Mouse (Mus musculus) hindbrain, embryonic 15.5 days (tissue): ENCODE measurements around the gene Mapk3. TPM values are rescaled to one million over a fixed set of nuclear protein-coding genes. Genes with fewer than 3 reads are reported as not detected.
A peak's percentile ranks its signal among the peaks of the same experiment; 100 is the strongest.
"Not testable (repeated sequence)": the region's sequence is repeated elsewhere in the genome, so short reads cannot be mapped to it uniquely, and the experiment has no call there.

ENCODE experiments used
- ATAC-seq: fragments of 200-750 bp; cut with Nextera tagmentation; 2 replicates; pipeline ENCODE4 v1.8.0; 2017; ENCODE audit warnings: low read depth, moderate number of reproducible peaks, moderate TSS enrichment; ENCODE audit not compliant: low FRiP score
- H3K27ac ChIP-seq: fragments of 300-500 bp; sonication (generic); replicated peaks from 2 replicates; pipeline ENCODE4 v1.5.1; 2015; ENCODE audit warnings: mild to moderate bottlenecking, inconsistent platforms
- H3K27me3 ChIP-seq: fragments of 300-500 bp; sonication (generic); 2 replicates; pipeline ENCODE4 v1.6.1; 2015; ENCODE audit warnings: control low read depth, inconsistent platforms
- H3K36me3 ChIP-seq: fragments of 300-500 bp; sonication (generic); 2 replicates; pipeline ENCODE4 v1.6.1; 2015; ENCODE audit warnings: control low read depth, inconsistent platforms
- H3K4me1 ChIP-seq: fragments of 300-500 bp; sonication (generic); replicated peaks from 2 replicates; pipeline ENCODE4 v1.6.1; 2015; ENCODE audit warnings: control low read depth, inconsistent platforms
- H3K4me2 ChIP-seq: fragments of 300-500 bp; sonication (generic); 2 replicates; pipeline ENCODE4 v1.6.1; 2015; ENCODE audit warnings: moderate library complexity, mild to moderate bottlenecking, inconsistent platforms
- H3K4me3 ChIP-seq: fragments of 300-500 bp; sonication (generic); 2 replicates; pipeline ENCODE4 v1.5.1; 2015; ENCODE audit warnings: mild to moderate bottlenecking, inconsistent platforms
- H3K9ac ChIP-seq: fragments of 300-500 bp; sonication (generic); 2 replicates; pipeline ENCODE4 v1.6.1; 2015; ENCODE audit warnings: inconsistent platforms
- H3K9me3 ChIP-seq: fragments of 300-500 bp; sonication (generic); 2 replicates; pipeline ENCODE4 v1.6.1; 2016; ENCODE audit warnings: control low read depth, inconsistent platforms
- WGBS: fragments of 180-500 bp; shearing (Covaris S2); methylation state at CpG from one replicate; pipeline ENCODE4 v1.1.7; 2015; 5-methylcytosine and 5-hydroxymethylcytosine counted together
- polyA plus RNA-seq: library from polyadenylated mRNA; unstranded; fragments of >200 nt; fragmentation: Nextera tagmentation; extraction: Ambion mirVana; gene quantifications from 2 replicates; pipeline ENCODE4 v1.2.1, GENCODE M21; 2015

Gene Mapk3
- polyA plus RNA-seq, 1 experiment from 2014 or later, result 115 TPM

GRCm38 (mm10) chr7:126777476-126777875 is 18.1 kb downstream of the Mapk3 start:
- 44% methylated on average over 10 of the region's 10 CpGs for WGBS
- H3K36me3 ChIP-seq, result no peaks in the 10 kb centered on the region
- H3K9ac ChIP-seq, result peak overlapping the region; percentile 96

GRCm38 (mm10) chr7:126778147-126778546 is 18.7 kb downstream of the Mapk3 start:
- 87% methylated on average over 3 of the region's 3 CpGs for WGBS
- H3K4me3 ChIP-seq, result peak overlapping the region; percentile 88; the same call in 1 of the 2 replicates
- H3K4me1 ChIP-seq, result peaks cover 58% of the 10 kb centered on the region
- no peaks in the 10 kb centered on the region for H3K36me3 ChIP-seq
- no peaks in the 10 kb centered on the region for H3K9me3 ChIP-seq
- H3K9ac ChIP-seq, result peak overlapping the region; percentile 96; the same call in 1 of the 2 replicates
- peak overlapping the region; percentile 93 for H3K4me2 ChIP-seq
- no peak overlapping the region for H3K27ac ChIP-seq
- no peak for ATAC-seq
- no peaks in the 10 kb centered on the region for H3K27me3 ChIP-seq

More at GRCm38 (mm10) chr7:126777476-126777875, 18.1 kb downstream of the Mapk3 start:
- peak overlapping the region; percentile 88 for H3K4me3 ChIP-seq
- ATAC-seq, result no peak
- H3K4me1 ChIP-seq, result peaks cover 58% of the 10 kb centered on the region
- H3K9me3 ChIP-seq, result no peaks in the 10 kb centered on the region
- peak overlapping the region; percentile 88 for H3K27ac ChIP-seq
- peak overlapping the region; percentile 93 for H3K4me2 ChIP-seq
- no peaks in the 10 kb centered on the region for H3K27me3 ChIP-seq

GRCm38 (mm10) chr7:126779101-126779500 is 19.7 kb downstream of the Mapk3 start:
- WGBS, result 91% methylated on average over 7 of the region's 7 CpGs
- H3K9ac ChIP-seq, result not testable (repeated sequence)

GRCm38 (mm10) chr7:126779983-126780970 is 20.9 kb downstream of the Mapk3 start:
- H3K4me1 ChIP-seq, result peaks cover 58% of the 10 kb centered on the region
- H3K27me3 ChIP-seq, result no peaks in the 10 kb centered on the region
- H3K9ac ChIP-seq, result peak overlapping the region; percentile 59
- no peaks in the 10 kb centered on the region for H3K9me3 ChIP-seq
- peaks cover 3% of the 10 kb centered on the region for H3K36me3 ChIP-seq
- H3K4me3 ChIP-seq, result peak overlapping the region; percentile 43
- peak overlapping the region; percentile 76 for H3K27ac ChIP-seq
- H3K4me2 ChIP-seq, result peak overlapping the region; percentile 95
- under 1% methylated on average over 21 of the region's 21 CpGs for whole genome bisulfite sequencing
- peak; percentile 72 for ATAC-seq

More at GRCm38 (mm10) chr7:126779101-126779500, 19.7 kb downstream of the Mapk3 start:
- H3K27ac ChIP-seq, H3K27me3 ChIP-seq, H3K36me3 ChIP-seq, H3K4me3 ChIP-seq, ATAC-seq, H3K4me2 ChIP-seq, H3K9me3 ChIP-seq: not testable (repeated sequence)
- H3K4me1 ChIP-seq, result peaks cover 58% of the 10 kb centered on the region

- ATAC-seq, result peak; percentile 19; the same call in 1 of the 2 replicates
- H3K9me3 ChIP-seq, result no peaks in the 10 kb centered on the region
- H3K4me2 ChIP-seq, result peak within 1 kb of the TSS; percentile 95
- H3K27me3 ChIP-seq, result no peaks in the 10 kb centered on the region
- peak within 1 kb of the TSS; percentile 76 for H3K27ac ChIP-seq
- peaks cover 11% of the 10 kb centered on the region for H3K36me3 ChIP-seq
- peak within 1 kb of the TSS; percentile 43 for H3K4me3 ChIP-seq
- H3K4me1 ChIP-seq, result peaks cover 50% of the 10 kb centered on the region
- WGBS, result 5% methylated on average over 22 of the region's 22 CpGs
- peak within 1 kb of the TSS; percentile 59 for H3K9ac ChIP-seq
Observed at GRCm38 (mm10) chr7:126780971-126781635, 21.7 kb downstream of the Mapk3 start, which contains the start of gene Tbx6. Gene Tbx6 (plus strand): TSS chr7:126781483.

GRCm38 (mm10) chr7:126781661-126782370 is 22.4 kb downstream of the Mapk3 start:
- no peak overlapping the region for H3K4me3 ChIP-seq
- H3K27ac ChIP-seq, result no peak overlapping the region; the same call in 1 of the 2 replicates
- peak overlapping the region; percentile 59; the same call in 1 of the 2 replicates for H3K9ac ChIP-seq
- peaks cover 45% of the 10 kb centered on the region for H3K4me1 ChIP-seq
- WGBS, result 45% methylated on average over 11 of the region's 11 CpGs
- H3K36me3 ChIP-seq, result peaks cover 18% of the 10 kb centered on the region
- peak overlapping the region; percentile 95 for H3K4me2 ChIP-seq
- no peaks in the 10 kb centered on the region for H3K27me3 ChIP-seq
- no peak for ATAC-seq
- no peaks in the 10 kb centered on the region for H3K9me3 ChIP-seq

- no peak for ATAC-seq
- peaks cover 27% of the 10 kb centered on the region for H3K36me3 ChIP-seq
- H3K27ac ChIP-seq, result no peak overlapping the region
- no peaks in the 10 kb centered on the region for H3K9me3 ChIP-seq
- peaks cover 39% of the 10 kb centered on the region for H3K4me1 ChIP-seq
- H3K4me2 ChIP-seq, result no peak overlapping the region
- WGBS, result 85% methylated on average over 13 of the region's 13 CpGs
- H3K27me3 ChIP-seq, result no peaks in the 10 kb centered on the region
- H3K9ac ChIP-seq, result no peak overlapping the region
- no peak overlapping the region for H3K4me3 ChIP-seq
Observed at GRCm38 (mm10) chr7:126782693-126783092, 23.3 kb downstream of the Mapk3 start.

GRCm38 (mm10) chr7:126784469-126784868 is 25.1 kb downstream of the Mapk3 start:
- Histone ChIP-seq H3K4me2 (no peak overlapping the region), H3K4me3 (no peak overlapping the region), H3K36me3 (peaks cover 43% of the 10 kb centered on the region), H3K9me3 (no peaks in the 10 kb centered on the region), H3K27me3 (no peaks in the 10 kb centered on the region), H3K27ac (no peak overlapping the region), H3K4me1 (peaks cover 22% of the 10 kb centered on the region), H3K9ac (no peak overlapping the region)
- ATAC-seq, result no peak
- 86% methylated on average over 7 of the region's 7 CpGs for WGBS

- Histone ChIP-seq H3K4me1 (peaks cover 22% of the 10 kb centered on the region), H3K27me3 (no peaks in the 10 kb centered on the region), H3K4me2 (no peak overlapping the region), H3K9ac (no peak overlapping the region), H3K36me3 (peaks cover 49% of the 10 kb centered on the region), H3K9me3 (no peaks in the 10 kb centered on the region), H3K27ac (no peak overlapping the region), H3K4me3 (no peak overlapping the region)
- ATAC-seq, result no peak
- 90% methylated on average over 4 of the region's 4 CpGs for WGBS
Observed at GRCm38 (mm10) chr7:126785056-126785455, 25.7 kb downstream of the Mapk3 start.

- ATAC-seq, result no peak
- Histone ChIP-seq H3K4me3 (no peak overlapping the region), H3K27ac (no peak overlapping the region), H3K4me2 (no peak overlapping the region), H3K9me3 (no peaks in the 10 kb centered on the region), H3K27me3 (no peaks in the 10 kb centered on the region), H3K36me3 (peaks cover 50% of the 10 kb centered on the region), H3K4me1 (peaks cover 22% of the 10 kb centered on the region), H3K9ac (no peak overlapping the region)
- 94% methylated on average over 14 of the region's 14 CpGs for WGBS
Observed at GRCm38 (mm10) chr7:126786142-126786541, 26.7 kb downstream of the Mapk3 start.

- WGBS, result 95% methylated on average over 4 of the region's 4 CpGs
- Histone ChIP-seq H3K9ac (no peak overlapping the region), H3K4me1 (peaks cover 30% of the 10 kb centered on the region), H3K36me3 (peaks cover 50% of the 10 kb centered on the region), H3K27me3 (no peaks in the 10 kb centered on the region), H3K4me3 (no peak overlapping the region), H3K9me3 (no peaks in the 10 kb centered on the region), H3K4me2 (no peak overlapping the region), H3K27ac (no peak overlapping the region)
- ATAC-seq, result no peak
Observed at GRCm38 (mm10) chr7:126789141-126789540, 29.7 kb downstream of the Mapk3 start.
